Mouse (Mus musculus): ENCODE results near the gene Mex3a. TPM values are rescaled to one million over a fixed set of nuclear protein-coding genes. Genes with fewer than 3 reads are reported as not detected.
A peak's percentile ranks its signal among the peaks of the same experiment; 100 is the strongest.

The Mex3a gene
- polyA plus RNA-seq, 1 experiment from 2014 or later: 32.9 TPM

GRCm38 (mm10) chr3:88552676-88553524, 20.7 kb downstream of the Mex3a start, which contains the start of gene Lamtor2:
TSS of gene Lamtor2 (minus strand) at chr3:88553074.
- no peaks in the 10 kb centered on the region for H3K9me3 ChIP-seq
- no peaks in the 10 kb centered on the region for H3K27me3 ChIP-seq
- H3K36me3 ChIP-seq: peaks cover 24% of the 10 kb centered on the region
- under 1% methylated on average over 48 of the region's 48 CpGs for WGBS
- peak within 1 kb of the TSS; percentile 81 for H3K4me2 ChIP-seq (replicated peaks)
- peak within 1 kb of the TSS; percentile 94 for H3K9ac ChIP-seq
- peak within 1 kb of the TSS; percentile 92 for H3K4me3 ChIP-seq
- ATAC-seq (ENCODE audit: low FRiP score, low read depth): peak; percentile 90
- H3K27ac ChIP-seq: peak within 1 kb of the TSS; percentile 95
- peaks cover 26% of the 10 kb centered on the region for H3K4me1 ChIP-seq

DNA sequence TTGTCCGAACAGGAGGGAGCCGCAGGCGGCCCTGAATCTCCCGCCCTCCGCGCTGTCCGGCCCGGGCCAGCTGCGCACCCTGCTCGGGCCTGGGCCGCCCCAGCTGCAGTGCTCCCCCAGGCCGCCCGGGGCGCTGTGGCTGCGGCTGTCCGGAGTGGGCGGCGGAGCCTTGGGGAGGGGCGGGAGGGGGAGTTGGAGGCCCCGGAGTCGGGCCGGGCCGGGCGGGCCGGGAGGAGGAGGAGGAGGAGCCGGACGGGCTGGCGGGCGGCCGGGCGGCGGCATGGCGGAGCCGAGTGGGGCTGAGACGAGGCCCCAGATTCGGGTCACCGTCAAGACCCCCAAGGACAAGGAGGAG, 21.3 kb downstream of the Mex3a start, which contains the start of gene Ubqln4:
Ubqln4 (plus strand) TSS at position 234 of the 355 bp plus-strand sequence.
- H3K9me3 ChIP-seq: no peaks in the 10 kb centered on the region
- peak; percentile 86 for ATAC-seq (ENCODE audit: low FRiP score, low read depth)
- peak within 1 kb of the TSS; percentile 81 for H3K4me2 ChIP-seq (replicated peaks)
- peaks cover 30% of the 10 kb centered on the region for H3K36me3 ChIP-seq
- H3K9ac ChIP-seq: peak within 1 kb of the TSS; percentile 94
- H3K27me3 ChIP-seq: no peaks in the 10 kb centered on the region
- WGBS: 0% methylated on average over 29 of the region's 37 CpGs
- H3K4me3 ChIP-seq: peak within 1 kb of the TSS; percentile 92
- H3K4me1 ChIP-seq: peaks cover 26% of the 10 kb centered on the region
- H3K27ac ChIP-seq: peak within 1 kb of the TSS; percentile 95

- under 1% methylated on average over 38 of the region's 41 CpGs for WGBS
- peak; percentile 42 for ATAC-seq (ENCODE audit: low FRiP score, low read depth)
Measured at GRCm38 (mm10) chr3:88553880-88554586, 21.8 kb downstream of the Mex3a start.

DNA sequence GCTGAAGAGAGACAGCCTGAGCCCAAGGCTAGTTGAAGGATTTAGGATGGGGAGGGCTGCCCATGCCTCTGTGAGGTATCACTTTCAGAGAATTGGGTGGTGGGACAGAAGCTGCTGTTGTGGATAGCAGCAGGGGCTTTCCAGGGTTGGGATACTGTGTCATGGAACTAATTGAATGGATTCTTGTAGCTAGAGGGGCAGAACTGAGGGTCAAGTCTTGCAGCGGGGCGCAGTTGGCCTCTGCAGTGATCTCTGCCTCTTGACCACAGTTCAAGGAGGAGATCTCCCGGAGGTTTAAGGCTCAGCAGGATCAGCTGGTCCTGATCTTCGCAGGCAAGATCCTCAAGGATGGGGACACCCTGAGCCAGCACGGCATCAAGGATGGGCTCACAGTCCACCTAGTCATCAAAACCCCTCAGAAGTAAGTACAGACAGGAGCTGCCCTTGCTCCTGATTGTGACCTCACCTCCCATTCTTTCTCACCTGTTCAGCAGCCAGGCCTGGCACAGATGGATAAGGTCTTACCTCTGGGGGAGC, 22.9 kb downstream of the Mex3a start:
- peak overlapping the region; percentile 81 for H3K4me2 ChIP-seq (replicated peaks)
- ATAC-seq (ENCODE audit: low FRiP score, low read depth): no peak
- H3K36me3 ChIP-seq: peaks cover 47% of the 10 kb centered on the region
- 85% methylated on average over 5 of the region's 5 CpGs for WGBS
- no peak overlapping the region; the same call in 1 of the 2 replicates for H3K4me3 ChIP-seq
- H3K27ac ChIP-seq: no peak overlapping the region
- H3K9ac ChIP-seq: peak overlapping the region; percentile 31
- peaks cover 26% of the 10 kb centered on the region for H3K4me1 ChIP-seq
- H3K9me3 ChIP-seq: no peaks in the 10 kb centered on the region
- no peaks in the 10 kb centered on the region for H3K27me3 ChIP-seq

More at GRCm38 (mm10) chr3:88553880-88554586, 21.8 kb downstream of the Mex3a start:
- Histone ChIP-seq H3K9ac (peak overlapping the region; percentile 94), H3K4me3 (peak overlapping the region; percentile 92), H3K36me3 (peaks cover 36% of the 10 kb centered on the region), H3K27ac (peak overlapping the region; percentile 95), H3K4me2 (replicated peaks) (peak overlapping the region; percentile 81), H3K9me3 (no peaks in the 10 kb centered on the region), H3K27me3 (no peaks in the 10 kb centered on the region), H3K4me1 (peaks cover 26% of the 10 kb centered on the region)

DNA sequence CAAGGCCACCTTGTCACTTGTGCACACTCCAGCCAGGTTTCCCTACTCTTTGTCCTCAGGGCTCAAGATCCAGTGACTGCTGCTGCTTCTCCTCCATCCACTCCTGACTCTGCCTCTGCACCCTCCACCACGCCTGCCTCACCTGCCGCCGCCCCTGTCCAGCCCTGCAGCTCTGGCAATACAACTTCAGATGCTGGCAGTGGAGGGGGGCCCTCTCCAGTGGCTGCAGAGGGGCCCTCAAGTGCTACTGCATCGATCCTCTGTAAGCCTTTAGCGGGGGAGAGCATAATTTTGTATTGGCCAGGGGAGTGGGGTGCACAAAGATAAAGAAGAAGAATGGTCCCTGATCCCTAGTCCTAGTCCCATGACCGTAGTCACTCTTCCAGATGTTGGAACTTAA, 23.5 kb downstream of the Mex3a start:
- whole genome bisulfite sequencing: 94% methylated on average over 6 of the region's 6 CpGs

DNA sequence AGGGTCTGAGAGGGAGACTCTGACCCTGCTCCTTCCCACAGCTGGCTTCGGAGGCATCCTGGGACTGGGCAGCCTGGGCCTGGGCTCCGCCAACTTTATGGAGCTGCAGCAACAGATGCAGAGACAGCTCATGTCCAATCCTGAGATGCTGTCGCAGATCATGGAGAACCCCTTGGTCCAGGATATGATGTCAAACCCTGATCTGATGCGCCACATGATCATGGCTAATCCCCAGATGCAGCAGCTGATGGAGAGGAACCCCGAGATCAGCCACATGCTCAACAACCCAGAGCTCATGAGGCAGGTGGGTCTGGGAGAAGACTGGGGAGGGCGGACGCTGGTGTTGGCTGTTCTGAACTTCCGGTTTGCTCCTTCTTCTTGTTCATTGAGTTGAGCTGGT, 24.4 kb downstream of the Mex3a start:
- peaks cover 62% of the 10 kb centered on the region for H3K36me3 ChIP-seq
- no peak overlapping the region for H3K4me3 ChIP-seq
- H3K9ac ChIP-seq: no peak overlapping the region
- ATAC-seq (ENCODE audit: low FRiP score, low read depth): no peak
- H3K27me3 ChIP-seq: no peaks in the 10 kb centered on the region
- no peaks in the 10 kb centered on the region for H3K9me3 ChIP-seq
- peaks cover 22% of the 10 kb centered on the region for H3K4me1 ChIP-seq
- 92% methylated on average over 8 of the region's 8 CpGs for WGBS
- H3K27ac ChIP-seq: no peak overlapping the region
- H3K4me2 ChIP-seq (replicated peaks): no peak overlapping the region

More for the DNA sequence above, 23.5 kb downstream of the Mex3a start:
- H3K27ac ChIP-seq: no peak overlapping the region
- peaks cover 26% of the 10 kb centered on the region for H3K4me1 ChIP-seq
- ATAC-seq (ENCODE audit: low FRiP score, low read depth): no peak
- H3K4me2 ChIP-seq (replicated peaks): peak overlapping the region; percentile 81; the same call in 1 of the 2 replicates
- no peaks in the 10 kb centered on the region for H3K9me3 ChIP-seq
- no peak overlapping the region for H3K9ac ChIP-seq
- H3K27me3 ChIP-seq: no peaks in the 10 kb centered on the region
- H3K4me3 ChIP-seq: no peak overlapping the region
- peaks cover 53% of the 10 kb centered on the region for H3K36me3 ChIP-seq

- no peaks in the 10 kb centered on the region for H3K27me3 ChIP-seq
- H3K4me2 ChIP-seq (replicated peaks): no peak overlapping the region
- no peak overlapping the region for H3K27ac ChIP-seq
- 94% methylated on average over 9 of the region's 9 CpGs for WGBS
- H3K9ac ChIP-seq: no peak overlapping the region
- peaks cover 12% of the 10 kb centered on the region for H3K4me1 ChIP-seq
- peaks cover 91% of the 10 kb centered on the region for H3K36me3 ChIP-seq
- H3K9me3 ChIP-seq: no peaks in the 10 kb centered on the region
- H3K4me3 ChIP-seq: no peak overlapping the region
- no peak for ATAC-seq (ENCODE audit: low FRiP score, low read depth)
Measured at GRCm38 (mm10) chr3:88559596-88559995, 27.4 kb downstream of the Mex3a start.

DNA sequence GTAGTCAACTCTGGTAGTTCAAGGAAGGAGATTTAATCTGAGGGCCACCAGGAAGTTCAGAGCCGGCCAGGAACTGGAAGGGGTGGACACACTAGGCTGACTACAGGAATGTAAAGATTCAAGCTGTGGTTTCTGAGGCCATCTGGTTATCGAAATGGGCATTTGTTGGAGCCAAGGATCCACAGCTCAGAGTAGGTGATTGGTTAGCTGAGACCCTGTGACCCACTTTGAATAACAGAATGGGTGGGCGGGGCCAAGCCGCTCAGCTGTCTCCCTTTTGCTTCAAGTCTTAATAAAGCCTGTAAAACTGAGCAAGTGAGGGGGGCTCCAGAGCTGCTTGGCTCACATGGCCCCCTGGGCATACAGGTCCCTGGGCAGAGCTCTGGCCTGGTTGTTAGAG, 29.8 kb downstream of the Mex3a start:
- H3K36me3 ChIP-seq: peaks cover 99% of the 10 kb centered on the region
- H3K4me2 ChIP-seq (replicated peaks): no peak overlapping the region
- WGBS: 77% methylated on average over 4 of the region's 4 CpGs
- H3K9me3 ChIP-seq: no peaks in the 10 kb centered on the region
- H3K4me1 ChIP-seq: no peaks in the 10 kb centered on the region
- no peak overlapping the region for H3K4me3 ChIP-seq
- H3K9ac ChIP-seq: no peak overlapping the region
- no peak overlapping the region for H3K27ac ChIP-seq
- no peaks in the 10 kb centered on the region for H3K27me3 ChIP-seq
- ATAC-seq (ENCODE audit: low FRiP score, low read depth): no peak

DNA sequence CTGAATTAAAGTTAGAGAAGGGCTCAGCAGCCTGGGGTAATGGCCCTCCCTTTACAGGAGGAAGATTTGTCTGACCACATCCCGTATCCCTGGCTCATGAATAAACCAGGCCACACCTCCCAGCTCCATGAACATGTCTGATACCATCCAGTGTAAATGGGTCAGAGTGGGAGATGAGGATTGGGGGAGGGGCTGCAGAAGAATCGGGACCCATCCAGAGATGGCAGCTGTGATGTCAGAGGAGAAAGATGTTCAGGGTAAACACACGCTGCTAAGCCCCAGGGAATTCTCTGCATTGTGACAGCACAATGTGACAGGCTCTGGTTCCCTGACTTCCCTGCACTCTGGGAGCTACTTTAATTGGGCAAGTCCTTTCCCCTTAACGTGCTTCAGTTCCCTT, 31.2 kb downstream of the Mex3a start:
- no peaks in the 10 kb centered on the region for H3K4me1 ChIP-seq
- H3K4me3 ChIP-seq: no peak overlapping the region
- no peaks in the 10 kb centered on the region for H3K9me3 ChIP-seq
- WGBS: 76% methylated on average over 4 of the region's 4 CpGs
- peaks cover 100% of the 10 kb centered on the region for H3K36me3 ChIP-seq
- no peak for ATAC-seq (ENCODE audit: low FRiP score, low read depth)
- no peak overlapping the region for H3K4me2 ChIP-seq (replicated peaks)
- no peak overlapping the region for H3K27ac ChIP-seq
- H3K9ac ChIP-seq: no peak overlapping the region
- H3K27me3 ChIP-seq: no peaks in the 10 kb centered on the region

- ATAC-seq (ENCODE audit: low FRiP score, low read depth): no peak
- no peak overlapping the region for H3K9ac ChIP-seq
- H3K4me2 ChIP-seq (replicated peaks): no peak overlapping the region
- no peak overlapping the region for H3K4me3 ChIP-seq
- WGBS: 79% methylated on average over 7 of the region's 7 CpGs
- no peaks in the 10 kb centered on the region for H3K9me3 ChIP-seq
- peaks cover 100% of the 10 kb centered on the region for H3K36me3 ChIP-seq
- no peaks in the 10 kb centered on the region for H3K4me1 ChIP-seq
- H3K27me3 ChIP-seq: no peaks in the 10 kb centered on the region
- no peak overlapping the region for H3K27ac ChIP-seq
Measured at GRCm38 (mm10) chr3:88563966-88564365, 31.8 kb downstream of the Mex3a start.

DNA sequence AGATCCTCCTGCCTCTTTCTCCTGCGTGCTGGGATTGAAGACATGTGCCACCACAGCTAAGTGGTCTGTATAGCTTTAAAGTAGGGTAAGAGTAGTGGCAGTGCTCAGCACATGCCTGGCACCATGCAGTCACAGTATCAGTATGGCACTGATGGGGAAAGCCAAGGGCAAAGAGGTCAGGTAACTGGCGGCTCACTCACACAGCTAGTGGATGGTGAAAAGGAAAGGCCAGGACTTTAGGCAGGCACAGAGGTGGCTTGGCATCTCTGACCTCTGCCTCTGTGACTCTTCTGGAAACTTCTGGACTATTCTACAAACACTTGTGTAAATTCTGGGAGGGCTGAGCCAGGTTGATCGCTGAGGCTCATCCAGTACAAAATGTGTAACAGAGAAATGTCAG, 33.9 kb downstream of the Mex3a start:
- no peak overlapping the region for H3K4me3 ChIP-seq
- no peak overlapping the region for H3K9ac ChIP-seq
- H3K4me1 ChIP-seq: no peaks in the 10 kb centered on the region
- no peaks in the 10 kb centered on the region for H3K9me3 ChIP-seq
- H3K27ac ChIP-seq: no peak overlapping the region
- ATAC-seq (ENCODE audit: low FRiP score, low read depth): no peak
- no peaks in the 10 kb centered on the region for H3K27me3 ChIP-seq
- H3K4me2 ChIP-seq (replicated peaks): no peak overlapping the region
- H3K36me3 ChIP-seq: peaks cover 97% of the 10 kb centered on the region
- 92% methylated on average over 3 of the region's 3 CpGs for WGBS

DNA sequence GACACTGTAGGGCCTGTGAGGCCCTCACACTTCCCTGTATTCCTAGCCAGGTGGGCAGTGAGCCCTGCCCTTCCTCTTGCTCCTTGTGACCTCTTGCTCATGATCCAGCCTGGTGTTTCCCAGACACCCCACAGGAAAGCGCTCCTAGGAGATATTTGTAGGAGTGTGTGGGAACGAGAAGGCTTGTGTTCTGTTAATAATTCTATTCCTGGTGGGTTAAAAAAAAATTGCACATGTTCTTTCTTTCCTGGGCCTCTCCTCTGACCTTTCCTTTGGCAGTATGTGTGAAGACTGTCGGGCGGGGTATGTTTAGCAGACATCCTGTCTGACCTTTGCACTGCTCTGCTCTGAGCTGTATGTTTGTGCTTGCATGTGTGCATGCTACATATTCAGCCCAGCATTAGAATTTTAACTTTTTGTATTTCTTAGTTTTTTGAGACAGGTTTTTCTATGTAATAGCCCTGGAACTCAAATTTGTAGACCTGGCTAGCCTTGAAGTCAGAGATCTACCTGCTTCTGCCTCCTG, 34.4 kb downstream of the Mex3a start:
- H3K4me1 ChIP-seq: no peaks in the 10 kb centered on the region
- no peak overlapping the region for H3K9ac ChIP-seq
- H3K9me3 ChIP-seq: no peaks in the 10 kb centered on the region
- H3K27me3 ChIP-seq: no peaks in the 10 kb centered on the region
- H3K4me3 ChIP-seq: no peak overlapping the region
- H3K27ac ChIP-seq: no peak overlapping the region
- 95% methylated on average over 4 of the region's 4 CpGs for WGBS
- no peak overlapping the region for H3K4me2 ChIP-seq (replicated peaks)
- H3K36me3 ChIP-seq: peaks cover 92% of the 10 kb centered on the region
- no peak for ATAC-seq (ENCODE audit: low FRiP score, low read depth)
